Mouse (Mus musculus) liver, embryonic 14.5 days (tissue): ENCODE data around the gene Hand2. TPM values are rescaled to one million over a fixed set of nuclear protein-coding genes. Genes with fewer than 3 reads are reported as not detected.
A peak's percentile ranks its signal among the peaks of the same experiment; 100 is the strongest.

Experiments
- ATAC-seq: fragments of 200-750 bp; cut with Nextera tagmentation; 2 replicates; pipeline ENCODE4 v1.8.0; 2017; ENCODE audit warnings: moderate number of reproducible peaks, mild to moderate bottlenecking, moderate library complexity; ENCODE audit not compliant: insufficient read depth
- DNase-seq, 3 experiments: peaks; one replicate each; pipeline ENCODE4 v3.0.0-alpha.2; 2012 to 2013; ENCODE audit warnings: low read depth in 3 of 3, low spot score in 3 of 3
- H3K27ac ChIP-seq: fragments of 300-500 bp; sonication (generic); 2 replicates; pipeline ENCODE4 v1.5.1; 2014; ENCODE audit warnings: moderate library complexity, mild to moderate bottlenecking, control low read depth, inconsistent platforms
- H3K27me3 ChIP-seq: fragments of 300-500 bp; sonication (generic); 2 replicates; pipeline ENCODE4 v1.6.1; 2014; ENCODE audit warnings: mild to moderate bottlenecking, low read length, moderate library complexity; ENCODE audit not compliant: control insufficient read depth, insufficient read depth
- H3K36me3 ChIP-seq: fragments of 300-500 bp; sonication (generic); replicated peaks from 2 replicates; pipeline ENCODE4 v1.6.1; 2014; ENCODE audit warnings: low read depth; ENCODE audit not compliant: control insufficient read depth, insufficient read depth
- H3K4me1 ChIP-seq, 2 experiments: fragments of 200-500 bp in 1 of 2; fragments of 300-500 bp in 1 of 2; sonication (generic) in 1 of 2; replicated peaks; 2 replicates each; pipeline ENCODE4 v1.6.1; 2012 to 2014; ENCODE audit warnings: antibody characterized with exemption in 1 of 2, inconsistent platforms in 1 of 2, low read length in 1 of 2; ENCODE audit not compliant: control insufficient read depth in 2 of 2, insufficient read depth in 2 of 2
- H3K4me2 ChIP-seq: fragments of 300-500 bp; sonication (generic); 2 replicates; pipeline ENCODE4 v1.6.1; 2014; ENCODE audit warnings: low read depth, mild to moderate bottlenecking, control low read depth, moderate library complexity
- H3K4me3 ChIP-seq, 2 experiments: fragments of 200-500 bp in 1 of 2; fragments of 300-500 bp in 1 of 2; sonication (generic) in 1 of 2; 2 replicates each; pipeline ENCODE4 v1.5.1; 2012 to 2014; ENCODE audit warnings: low read depth in 2 of 2, low read length in 2 of 2, mild to moderate bottlenecking in 2 of 2, control low read depth in 1 of 2, inconsistent platforms in 1 of 2, moderate library complexity in 1 of 2; ENCODE audit not compliant: insufficient read depth in 1 of 2
- H3K9ac ChIP-seq: fragments of 300-500 bp; sonication (generic); replicated peaks from 2 replicates; pipeline ENCODE4 v1.6.1; 2014; ENCODE audit warnings: mild to moderate bottlenecking, control low read depth, moderate library complexity
- H3K9me3 ChIP-seq: fragments of 300-500 bp; sonication (generic); 2 replicates; pipeline ENCODE4 v1.6.1; 2016; ENCODE audit warnings: low read length, mixed read lengths; ENCODE audit not compliant: control insufficient read depth
- CTCF ChIP-seq: IDR thresholded peaks from 2 replicates; pipeline ENCODE4 v1.5.1; 2016; ENCODE audit warnings: antibody characterized with exemption, low read depth, control low read depth
- EP300 ChIP-seq: IDR thresholded peaks from 2 replicates; pipeline ENCODE4 v1.6.1; 2016; ENCODE audit warnings: antibody characterized with exemption, low read depth
- WGBS: fragments of 180-500 bp; shearing (Covaris S2); extraction: QIAGEN DNeasy Blood & Tissue Kit; methylation state at CpG from one replicate; pipeline ENCODE4 v1.1.7; 2014; ENCODE audit not compliant: insufficient replicate concordance; 5-methylcytosine and 5-hydroxymethylcytosine counted together
- polyA plus RNA-seq, 2 experiments: library from polyadenylated mRNA; depleted of rRNA in 1 of 2; stranded (reverse) in 1 of 2; unstranded in 1 of 2; fragments of >200 nt; fragmentation: Nextera tagmentation in 1 of 2; extraction: Ambion mirVana in 1 of 2; gene quantifications; 2 replicates each; pipeline versions ENCODE4 v1.2.1 to v1.2.3; 2012 to 2014

The Hand2 gene
- 1.1 and 2.1 TPM in 2 replicates for polyA plus RNA-seq (2012; rRNA removed)
- polyA plus RNA-seq (2014; fragmentation: Nextera tagmentation; extraction: Ambion mirVana): 0.44 and 0.48 TPM in 2 replicates

DNA sequence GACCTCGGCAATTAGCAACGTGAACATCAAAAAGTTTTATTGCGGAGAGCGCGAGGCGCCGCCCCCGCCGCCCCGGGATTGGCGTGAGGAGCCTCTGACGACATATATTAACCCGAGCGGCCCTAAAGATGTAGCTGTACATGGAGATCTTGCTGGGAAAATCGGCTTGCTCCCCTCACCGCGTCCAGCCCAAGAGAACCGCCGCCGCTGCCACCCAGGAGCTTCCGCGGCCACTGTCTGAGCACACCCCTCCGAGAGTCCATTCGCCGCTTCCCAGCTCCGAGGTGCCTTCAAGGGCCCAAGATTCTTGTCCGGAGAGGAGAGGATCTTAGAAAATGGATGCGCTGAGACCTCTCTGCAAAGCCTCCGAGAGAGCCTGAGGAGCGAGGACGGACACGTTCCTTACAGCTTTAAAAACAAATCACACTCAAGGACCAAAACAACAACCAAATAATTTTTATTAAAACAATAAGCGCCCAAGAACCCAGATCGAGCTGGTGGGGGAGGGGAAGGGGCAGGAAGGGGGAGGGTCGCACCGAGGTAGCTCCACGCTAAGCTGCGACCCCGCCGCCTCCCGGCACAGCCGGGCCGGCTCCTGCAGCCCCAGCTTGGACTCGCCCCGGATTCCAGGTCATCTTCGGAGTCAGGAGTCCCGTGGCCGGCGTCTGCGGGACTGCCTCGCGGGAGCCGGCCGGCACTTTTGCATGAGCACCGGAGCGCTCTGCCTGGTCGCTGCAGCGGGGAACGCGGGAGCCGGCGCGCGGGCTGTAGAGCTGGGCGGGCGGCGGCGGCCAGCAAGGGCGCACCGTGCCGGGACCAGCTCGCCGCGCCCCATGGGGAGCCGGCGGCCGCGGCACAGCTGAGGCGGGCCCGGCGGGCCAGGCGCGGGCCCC is at the start of gene Hand2:
Gene Hand2, plus strand, starts transcription at position 133 of the 893 bp plus-strand sequence.
- WGBS: 1% methylated on average over 74 of the region's 83 CpGs
- DNase-seq (no peak), ATAC-seq (no peak)
- H3K9me3 ChIP-seq: no peaks in the 10 kb centered on the region
- peak within 1 kb of the TSS; percentile 22; the same call in 1 of the 2 replicates for H3K4me2 ChIP-seq
- TF ChIP-seq CTCF (no peak), EP300 (no peak)
- H3K27me3 ChIP-seq: peaks cover 95% of the 10 kb centered on the region
- no peak within 1 kb of the TSS for H3K27ac ChIP-seq
- H3K4me3 ChIP-seq: peak within 1 kb of the TSS; percentile 34 to 59
- peak within 1 kb of the TSS; percentile 18 for H3K9ac ChIP-seq
- H3K36me3 ChIP-seq: no peaks in the 10 kb centered on the region
- no peaks in the 10 kb centered on the region for H3K4me1 ChIP-seq

GRCm38 (mm10) chr8:57273055-57273454 is 47.7 kb upstream of the Hand2 start:
- ATAC-seq (no peak), DNase-seq (no peak)
- no peak for TF ChIP-seq EP300
- no peak for TF ChIP-seq CTCF
- WGBS: 56% methylated on average over 3 of the region's 3 CpGs
- H3K4me3 ChIP-seq: no peak overlapping the region
- no peaks in the 10 kb centered on the region for H3K4me1 ChIP-seq
- no peaks in the 10 kb centered on the region for H3K36me3 ChIP-seq
- H3K27me3 ChIP-seq: no peaks in the 10 kb centered on the region
- H3K4me2 ChIP-seq: no peak overlapping the region
- H3K27ac ChIP-seq: no peak overlapping the region
- H3K9ac ChIP-seq: no peak overlapping the region
- H3K9me3 ChIP-seq: no peaks in the 10 kb centered on the region

DNA sequence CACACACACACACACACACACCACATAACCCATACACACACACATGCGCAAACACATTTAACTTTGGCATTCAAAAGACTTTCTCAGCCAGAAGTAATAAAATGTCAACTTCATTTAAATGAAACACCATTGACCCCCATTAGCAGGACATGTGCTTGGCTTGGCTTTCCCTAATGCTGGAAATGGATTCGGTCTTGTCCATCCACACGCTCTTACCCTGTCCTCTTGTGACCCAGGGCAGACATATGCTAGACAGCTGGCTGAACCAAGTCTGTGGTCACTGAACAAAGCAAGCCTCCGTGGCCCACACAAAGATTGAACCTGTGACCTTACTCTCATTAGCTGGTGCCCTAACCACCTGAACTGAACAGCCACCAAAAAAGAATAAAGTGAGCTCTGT is 27.3 kb upstream of the Hand2 start:
- no peak overlapping the region for H3K4me2 ChIP-seq
- no peaks in the 10 kb centered on the region for H3K4me1 ChIP-seq
- no peaks in the 10 kb centered on the region for H3K27me3 ChIP-seq
- WGBS: 61% methylated on average over 4 of the region's 4 CpGs
- no peak overlapping the region for H3K4me3 ChIP-seq
- DNase-seq: no peak
- H3K9me3 ChIP-seq: no peaks in the 10 kb centered on the region
- TF ChIP-seq CTCF (no peak), EP300 (no peak)
- H3K27ac ChIP-seq: no peak overlapping the region
- ATAC-seq: no peak
- no peaks in the 10 kb centered on the region for H3K36me3 ChIP-seq
- no peak overlapping the region for H3K9ac ChIP-seq

- Histone ChIP-seq H3K4me3 (no peak overlapping the region), H3K9ac (no peak overlapping the region), H3K4me1 (no peaks in the 10 kb centered on the region), H3K4me2 (no peak overlapping the region), H3K36me3 (no peaks in the 10 kb centered on the region), H3K27me3 (no peaks in the 10 kb centered on the region), H3K9me3 (no peaks in the 10 kb centered on the region), H3K27ac (no peak overlapping the region)
- 38% methylated on average over 1 of the region's 1 CpGs for WGBS
- TF ChIP-seq EP300: no peak
- TF ChIP-seq CTCF: no peak
- DNase-seq (no peak), ATAC-seq (no peak)
Observed at GRCm38 (mm10) chr8:57303513-57303912, 17.3 kb upstream of the Hand2 start.

DNA sequence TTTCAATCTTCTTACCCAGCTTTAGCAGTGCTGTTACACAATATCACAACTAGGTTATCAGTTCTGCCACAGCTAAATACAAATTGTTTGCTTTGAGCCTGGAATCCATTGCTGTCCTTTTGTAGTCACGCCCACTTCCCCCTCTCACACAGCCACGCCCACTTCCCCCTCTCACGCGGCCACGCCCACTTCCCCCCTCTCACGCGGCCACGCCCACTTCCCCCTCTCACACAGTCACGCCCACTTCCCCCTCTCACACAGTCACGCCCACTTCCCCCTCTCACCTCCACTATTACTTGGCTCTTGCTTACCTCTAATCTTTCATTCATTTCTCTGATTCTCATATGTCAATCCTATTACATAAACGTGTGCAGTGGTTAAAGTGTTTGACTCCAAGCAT is 15.8 kb upstream of the Hand2 start:
- H3K4me3 ChIP-seq: no peak overlapping the region
- no peaks in the 10 kb centered on the region for H3K27me3 ChIP-seq
- H3K27ac ChIP-seq: no peak overlapping the region
- 13% methylated on average over 11 of the region's 11 CpGs for WGBS
- H3K4me1 ChIP-seq: no peaks in the 10 kb centered on the region
- H3K9me3 ChIP-seq: no peaks in the 10 kb centered on the region
- H3K4me2 ChIP-seq: no peak overlapping the region
- H3K9ac ChIP-seq: no peak overlapping the region
- no peak for DNase-seq
- no peak for ATAC-seq
- no peaks in the 10 kb centered on the region for H3K36me3 ChIP-seq
- TF ChIP-seq EP300 (no peak), CTCF (no peak)
